Mouse (Mus musculus) adrenal gland, postnatal 14 days (tissue): ENCODE data around the gene Pcdh7. TPM values are rescaled to one million over a fixed set of nuclear protein-coding genes. Genes with fewer than 3 reads are reported as not detected.
"Not testable (repeated sequence)": the region's sequence is repeated elsewhere in the genome, so short reads cannot be mapped to it uniquely, and the experiment has no call there.

ENCODE experiments used
- DNase-seq: peaks from one replicate; pipeline ENCODE4 v3.0.0; 2021; ENCODE audit warnings: mixed read lengths
- total RNA-seq: library from RNA; stranded (reverse); gene quantifications from 2 replicates; pipeline ENCODE4 v1.2.3, GENCODE M21; 2021

The Pcdh7 gene
- total RNA-seq, 1 experiment from 2014 or later = 4.6 TPM

DNA sequence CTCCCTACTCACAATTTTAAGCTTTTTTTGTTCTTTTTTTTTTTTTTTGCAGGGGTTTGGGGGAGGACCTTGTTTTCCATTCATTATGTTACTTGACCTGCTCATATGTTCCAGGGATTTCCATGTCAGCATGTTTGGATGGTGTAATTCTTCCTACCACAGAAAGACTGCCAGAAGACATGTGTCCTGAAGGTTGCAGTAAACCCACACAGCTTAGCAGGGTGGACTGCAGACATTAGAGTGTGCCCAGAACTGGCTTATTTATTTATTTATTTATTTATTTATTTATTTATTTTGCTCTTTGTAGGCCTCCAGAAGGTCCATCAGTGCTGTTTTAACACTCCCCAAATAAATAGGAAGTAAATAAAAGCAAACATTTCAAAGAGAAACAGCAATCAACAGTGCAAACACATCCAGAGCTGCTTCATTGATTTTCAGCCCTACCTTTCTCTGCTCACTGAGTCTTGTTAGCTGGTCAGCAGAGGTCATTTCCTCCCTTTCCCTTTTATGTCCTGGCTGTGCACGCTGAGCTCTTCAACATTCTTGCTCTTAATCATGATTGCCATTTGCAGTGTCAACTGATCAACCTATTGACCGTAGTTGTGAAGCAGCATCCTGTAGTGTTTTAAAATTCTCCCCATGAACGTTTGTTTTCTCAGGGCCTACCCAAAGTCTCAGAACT, 401.3 kb downstream of the Pcdh7 start:
- DNase-seq = no peak

DNA sequence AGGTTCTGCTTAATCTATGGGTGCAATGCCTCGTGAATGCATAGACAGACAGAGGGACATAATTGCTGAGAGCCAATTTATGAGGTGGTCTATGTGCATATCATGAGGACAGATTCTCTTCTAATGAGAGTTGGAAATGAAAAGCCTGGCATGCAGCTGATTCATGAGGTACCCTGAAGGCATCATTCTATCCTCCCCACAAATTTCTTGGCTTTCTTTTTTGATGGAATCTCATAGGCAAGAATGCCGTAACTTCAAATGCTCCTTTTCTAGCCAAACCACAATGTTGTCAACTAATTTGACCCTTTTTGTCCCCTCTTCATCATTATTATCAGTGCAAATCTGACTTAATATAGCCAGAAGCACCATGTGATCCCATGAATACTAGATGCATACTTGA, 426.1 kb downstream of the Pcdh7 start:
- no peak for DNase-seq

DNA sequence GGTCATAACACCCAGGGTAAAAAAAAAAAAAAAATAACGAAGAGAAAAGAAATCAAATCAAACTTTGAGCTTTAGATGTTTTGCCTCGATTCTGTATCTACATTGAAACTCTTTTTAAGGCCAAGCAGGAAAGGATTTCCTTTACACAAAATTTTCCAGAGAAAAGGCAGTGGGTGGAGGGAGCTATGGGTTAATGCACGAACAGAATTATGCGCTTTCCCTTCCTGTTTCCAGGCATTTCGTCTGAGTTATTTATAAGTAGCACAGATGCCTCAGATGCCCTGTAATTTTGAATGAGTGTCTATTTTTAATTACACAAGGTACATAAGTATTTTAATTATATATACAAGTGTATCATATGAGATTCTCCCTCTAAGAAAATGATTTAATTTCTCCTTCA, 436.2 kb downstream of the Pcdh7 start:
- DNase-seq = no peak

DNA sequence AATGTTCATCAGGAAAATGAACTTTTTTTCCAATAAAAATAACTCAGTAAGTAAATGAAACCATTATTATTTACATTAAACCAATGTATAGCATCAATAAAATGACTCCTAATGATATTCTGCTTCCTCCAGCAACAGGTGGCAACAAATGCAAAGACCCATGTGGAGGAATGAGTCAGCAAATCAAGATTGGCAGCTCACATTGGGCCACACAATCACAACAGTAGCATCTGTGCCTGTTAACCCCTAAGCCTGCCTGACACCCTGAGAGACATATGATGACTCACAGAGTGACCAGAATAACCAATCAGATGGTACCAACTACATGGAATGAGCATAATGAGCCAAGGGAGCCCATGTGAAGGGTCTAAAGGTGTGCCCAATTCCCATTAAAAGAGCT, 454.5 kb downstream of the Pcdh7 start:
- no peak for DNase-seq

DNA sequence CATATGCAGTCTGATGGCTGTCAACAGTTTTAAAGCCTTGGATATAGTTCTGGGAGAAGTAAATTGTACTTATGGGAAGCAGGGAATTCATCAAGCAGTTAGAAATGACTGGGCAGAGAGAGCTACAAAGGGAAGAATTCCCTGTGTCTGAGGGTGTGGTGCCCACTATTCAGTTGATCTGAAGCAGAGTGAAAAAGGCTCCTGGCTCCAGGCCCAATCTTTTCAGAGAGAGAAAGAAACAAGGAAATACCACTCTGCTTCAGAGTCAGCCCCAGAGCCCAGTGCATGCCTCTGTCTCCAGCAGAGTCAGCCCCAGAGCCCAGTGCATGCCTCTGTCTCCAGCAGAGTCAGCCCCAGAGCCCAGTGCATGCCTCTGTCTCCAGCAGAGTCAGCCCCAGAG, 456.6 kb downstream of the Pcdh7 start:
- DNase-seq = not testable (repeated sequence)

DNA sequence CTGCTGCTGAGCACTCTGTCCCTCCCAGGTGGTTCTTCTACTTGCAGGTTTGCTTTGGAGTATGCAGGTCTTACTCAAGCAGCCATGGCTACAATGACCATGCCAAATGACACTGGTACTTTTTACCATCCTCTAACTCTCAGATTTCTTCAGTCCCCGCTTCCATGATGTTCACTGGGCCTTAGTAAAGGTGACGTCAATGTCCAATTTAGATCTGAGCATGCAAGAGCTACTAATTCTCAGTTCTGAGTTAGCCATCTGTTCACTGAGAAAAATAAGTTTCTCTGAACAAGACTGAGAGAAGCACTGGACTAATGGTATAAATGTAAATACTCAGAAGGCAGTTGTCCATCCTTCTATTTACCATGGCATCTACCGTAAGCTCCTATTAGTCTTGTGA, 457.8 kb downstream of the Pcdh7 start:
- no peak for DNase-seq
